Mouse (Mus musculus) cerebellum, adult 8-10 months (tissue): ENCODE measurements around the gene Fam117a.
A peak's percentile ranks its signal among the peaks of the same experiment; 100 is the strongest.

Source experiments
- DNase-seq: peaks from one replicate; pipeline ENCODE4 v3.0.0; 2022

Gene Fam117a

GRCm38 (mm10) chr11:95336568-95337128 lies at the start of gene Fam117a:
Gene Fam117a, plus strand, starts transcription at chr11:95337018.
- peak; percentile 13 for DNase-seq

- DNase-seq, result no peak
Observed at GRCm38 (mm10) chr11:95291998-95292397, 44.8 kb upstream of the Fam117a start.

- DNase-seq, result no peak
Observed at GRCm38 (mm10) chr11:95293017-95293624, 43.7 kb upstream of the Fam117a start.

- DNase-seq, result no peak
Observed at GRCm38 (mm10) chr11:95295736-95296135, 41.1 kb upstream of the Fam117a start.

GRCm38 (mm10) chr11:95298146-95298545 lies 38.7 kb upstream of the Fam117a start:
- no peak for DNase-seq

GRCm38 (mm10) chr11:95299886-95300285 lies 36.9 kb upstream of the Fam117a start:
- DNase-seq, result no peak

- DNase-seq, result no peak
Observed at GRCm38 (mm10) chr11:95301772-95302171, 35.0 kb upstream of the Fam117a start.

GRCm38 (mm10) chr11:95305600-95305999 lies 31.2 kb upstream of the Fam117a start:
- no peak for DNase-seq

GRCm38 (mm10) chr11:95307526-95307925 lies 29.3 kb upstream of the Fam117a start:
- DNase-seq, result no peak

GRCm38 (mm10) chr11:95309510-95310006 lies 27.3 kb upstream of the Fam117a start:
- peak; percentile 94 for DNase-seq

- peak; percentile 95 for DNase-seq
Observed at GRCm38 (mm10) chr11:95310007-95310647, 26.7 kb upstream of the Fam117a start, which contains the start of gene Kat7. Gene Kat7, minus strand, starts transcription at chr11:95310246.

- no peak for DNase-seq
Observed at GRCm38 (mm10) chr11:95310648-95311424, 26.0 kb upstream of the Fam117a start.

GRCm38 (mm10) chr11:95311425-95311807 lies 25.4 kb upstream of the Fam117a start:
- no peak for DNase-seq

GRCm38 (mm10) chr11:95315215-95315955 lies 21.4 kb upstream of the Fam117a start:
- DNase-seq, result no peak

- DNase-seq, result no peak
Observed at GRCm38 (mm10) chr11:95318116-95318515, 18.7 kb upstream of the Fam117a start.

- no peak for DNase-seq
Observed at GRCm38 (mm10) chr11:95319506-95319905, 17.3 kb upstream of the Fam117a start.

GRCm38 (mm10) chr11:95320010-95320409 lies 16.8 kb upstream of the Fam117a start:
- DNase-seq, result no peak

GRCm38 (mm10) chr11:95324181-95324580 lies 12.6 kb upstream of the Fam117a start:
- no peak for DNase-seq

- no peak for DNase-seq
Observed at GRCm38 (mm10) chr11:95325832-95326231, 11.0 kb upstream of the Fam117a start.

GRCm38 (mm10) chr11:95326243-95326642 lies 10.6 kb upstream of the Fam117a start:
- no peak for DNase-seq

- DNase-seq, result no peak
Observed at GRCm38 (mm10) chr11:95328629-95329028, 8.2 kb upstream of the Fam117a start.

- DNase-seq, result no peak
Observed at GRCm38 (mm10) chr11:95330662-95331061, 6.2 kb upstream of the Fam117a start.

- DNase-seq, result no peak
Observed at GRCm38 (mm10) chr11:95333209-95333608, 3.6 kb upstream of the Fam117a start.
